ENCODE assay signal across 16 mouse cellular contexts in the genomic region with DNA sequence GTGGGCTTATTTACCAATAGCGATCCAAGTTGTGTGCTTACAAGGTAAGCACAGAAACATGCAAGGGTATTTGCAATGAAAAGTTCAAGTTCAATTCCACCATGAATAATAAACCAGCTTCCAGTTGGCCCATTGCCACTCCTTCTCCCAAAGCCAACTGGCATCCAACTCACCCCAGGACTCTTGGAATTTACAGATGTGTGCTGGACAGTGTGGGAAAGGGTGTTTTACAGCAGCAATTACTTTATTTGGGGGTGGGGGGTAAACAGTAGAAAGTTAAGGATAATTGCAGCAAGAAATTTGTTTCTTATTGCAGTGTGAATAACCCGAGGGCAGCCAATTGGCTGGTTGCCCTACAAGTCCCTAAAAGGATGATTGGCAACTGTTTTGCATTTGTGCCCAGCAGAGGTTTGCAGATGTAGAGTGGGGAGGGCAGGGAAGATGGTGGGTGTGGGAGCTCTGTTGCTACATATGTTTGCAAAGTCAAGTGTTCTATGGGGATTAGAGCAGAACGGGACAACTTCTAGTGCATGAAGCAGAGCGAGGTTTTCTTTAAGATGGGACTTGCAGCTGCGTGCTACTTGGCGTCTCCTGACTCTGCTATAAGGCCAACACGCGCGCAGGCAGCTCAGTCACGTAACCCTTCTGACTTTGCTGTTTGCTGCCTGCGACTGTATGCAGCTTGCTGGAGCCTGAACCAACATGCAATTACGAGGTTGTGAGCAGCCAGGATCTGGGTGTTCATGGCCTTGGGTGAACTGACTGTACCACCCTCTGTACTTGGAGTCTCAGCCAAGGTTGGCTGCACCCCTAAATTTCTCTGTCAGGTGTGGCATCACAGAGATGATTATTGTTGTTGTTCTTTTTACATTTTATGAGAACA.
A peak's percentile ranks its signal among the peaks of the same experiment; 100 is the strongest.
DNase-seq lines count a peak whose midpoint lies in the region; ATAC-seq and TF ChIP-seq lines count a peak whose summit lies in the region.
"Had no signal": no experiment of that assay in that cellular context is flagged by ENCODE, and none has a peak within 500 bp of the region (broad histone marks: within the 10 kb centered on the region; RNA-seq: fewer than 3 reads in every experiment).

No protein-coding gene starts in this region.

- no peak overlapping the region for H3K9ac ChIP-seq in kidney, embryonic 16.5 days (replicated peaks; ENCODE audit: low read length)
- H3K9ac ChIP-seq in limb, embryonic 11.5 days (ENCODE audit: low read length): no peak overlapping the region
- no peak overlapping the region for H3K9ac ChIP-seq in lung, postnatal 0 days (replicated peaks; ENCODE audit: low read depth)
- H3K9ac ChIP-seq: forebrain, embryonic 13.5 days; heart, embryonic 15.5 days; lung, embryonic 15.5 days had no signal

- 84% methylated on average over 12 of the region's 12 CpGs for WGBS in kidney, embryonic 16.5 days
- WGBS in limb, embryonic 11.5 days: 72% methylated on average over 12 of the region's 12 CpGs
- whole genome bisulfite sequencing in lung, postnatal 0 days: 79% methylated on average over 12 of the region's 12 CpGs

- peak; percentile 62 for DNase-seq in kidney, adult 11 months
- DNase-seq in adrenal gland, postnatal 14 days: peak; percentile 33
- DNase-seq in fibroblast of lung, adult 2 months (ENCODE audit: low read depth): peak; percentile 58
- DNase-seq in limb, embryonic 11.5 days (ENCODE audit: low spot score): no peak
- DNase-seq in lung, postnatal 0 days (ENCODE audit: low spot score): no peak
- DNase-seq: cerebellum, postnatal 25 days; right cerebral cortex, postnatal 25 days; thymus, postnatal 25 days had no signal

- peaks cover 5% of the 10 kb centered on the region for H3K4me1 ChIP-seq in kidney, embryonic 16.5 days (ENCODE audit: insufficient read depth, low read length)
- H3K4me1 ChIP-seq in limb, embryonic 11.5 days (ENCODE audit: control insufficient read depth, insufficient read depth, low read length): peaks cover 8% of the 10 kb centered on the region; the same call in 1 of the 2 replicates
- H3K4me1 ChIP-seq in lung, postnatal 0 days (ENCODE audit: insufficient read depth, low read depth, low read length): no peaks in the 10 kb centered on the region
- H3K4me1 ChIP-seq: heart, embryonic 15.5 days; lung, embryonic 15.5 days; megakaryocyte, embryonic 14.5 days had no signal

- no peak for ATAC-seq in kidney, embryonic 16.5 days (ENCODE audit: low FRiP score, low TSS enrichment)
- ATAC-seq in limb, embryonic 11.5 days (ENCODE audit: insufficient number of reproducible peaks, low FRiP score, low TSS enrichment, low read depth): no peak
- ATAC-seq in lung, postnatal 0 days: no peak
- no peak for ATAC-seq in erythroid progenitor cell, adult 5-6 weeks (replicated peaks; ENCODE audit: low FRiP score, poor library complexity, severe bottlenecking)
- ATAC-seq: CD4-positive, CD25-positive, alpha-beta regulatory T cell, adult 4 months; forebrain, embryonic 13.5 days had no signal

- H3K27ac ChIP-seq in kidney, embryonic 16.5 days (ENCODE audit: low read length): no peak overlapping the region
- H3K27ac ChIP-seq in limb, embryonic 11.5 days (replicated peaks; ENCODE audit: low read depth, low read length): 0 out of 2 replicates have a peak overlapping the region, but pooled peaks have one; percentile 3
- H3K27ac ChIP-seq in lung, postnatal 0 days (ENCODE audit: low read length): no peak overlapping the region
- H3K27ac ChIP-seq: forebrain, embryonic 13.5 days; heart, embryonic 15.5 days; lung, embryonic 15.5 days had no signal

- no peak overlapping the region for H3K4me2 ChIP-seq in kidney, embryonic 16.5 days (replicated peaks; ENCODE audit: low read depth, low read length)
- H3K4me2 ChIP-seq in limb, embryonic 11.5 days (ENCODE audit: low read depth, severe bottlenecking): no peak overlapping the region
- H3K4me2 ChIP-seq in lung, postnatal 0 days (replicated peaks; ENCODE audit: low read depth, low read length): no peak overlapping the region
- H3K4me2 ChIP-seq: forebrain, embryonic 13.5 days; heart, embryonic 15.5 days; lung, embryonic 15.5 days had no signal

- H3K9me3 ChIP-seq in kidney, embryonic 16.5 days (ENCODE audit: low read length): no peaks in the 10 kb centered on the region
- no peaks in the 10 kb centered on the region for H3K9me3 ChIP-seq in limb, embryonic 11.5 days (ENCODE audit: control insufficient read depth, low read length)
- H3K9me3 ChIP-seq in lung, postnatal 0 days (ENCODE audit: low read length): no peaks in the 10 kb centered on the region
- H3K9me3 ChIP-seq: forebrain, embryonic 13.5 days; heart, embryonic 15.5 days; lung, embryonic 15.5 days; megakaryocyte, embryonic 14.5 days had no signal

- no peak for TF ChIP-seq CTCF in lung, postnatal 0 days (IDR thresholded peaks at IDR 0.05)

- TF ChIP-seq EP300 in lung, postnatal 0 days (IDR thresholded peaks at IDR 0.05): no peak

- H3K36me3 ChIP-seq in kidney, embryonic 16.5 days (ENCODE audit: insufficient read depth, low read length): no peaks in the 10 kb centered on the region
- H3K36me3 ChIP-seq in limb, embryonic 11.5 days (ENCODE audit: control insufficient read depth, insufficient read depth, low read length): no peaks in the 10 kb centered on the region
- H3K36me3 ChIP-seq in lung, postnatal 0 days (ENCODE audit: insufficient read depth, low read length): no peaks in the 10 kb centered on the region
- H3K36me3 ChIP-seq: heart, embryonic 15.5 days; lung, embryonic 15.5 days had no signal

- no peaks in the 10 kb centered on the region for H3K27me3 ChIP-seq in kidney, embryonic 16.5 days (ENCODE audit: insufficient read depth, low read length)
- H3K27me3 ChIP-seq in limb, embryonic 11.5 days (ENCODE audit: control insufficient read depth, insufficient read depth, low read length): no peaks in the 10 kb centered on the region
- no peaks in the 10 kb centered on the region for H3K27me3 ChIP-seq in lung, postnatal 0 days (replicated peaks; ENCODE audit: insufficient read depth, low read length)
- H3K27me3 ChIP-seq: forebrain, embryonic 13.5 days; heart, embryonic 15.5 days; lung, embryonic 15.5 days; megakaryocyte, embryonic 14.5 days had no signal

- H3K4me3 ChIP-seq in kidney, embryonic 16.5 days (ENCODE audit: low read length): no peak overlapping the region
- no peak overlapping the region for H3K4me3 ChIP-seq in limb, embryonic 11.5 days (ENCODE audit: low read depth, low read length)
- H3K4me3 ChIP-seq in lung, postnatal 0 days (ENCODE audit: low read depth, low read length): no peak overlapping the region
- H3K4me3 ChIP-seq: forebrain, embryonic 13.5 days; heart, embryonic 15.5 days; lung, embryonic 15.5 days; megakaryocyte, embryonic 14.5 days; myocyte had no signal

Comparison
In these comparisons a context has a peak if more than half of its experiments do, and no peak if none do; other contexts are left out.
1. DNase-seq: peak in kidney, adult 11 months (single experiment), adrenal gland, postnatal 14 days (single experiment) and fibroblast of lung, adult 2 months (single experiment); none in limb, embryonic 11.5 days (single experiment) and lung, postnatal 0 days (single experiment).